Comparison of ENCODE assay signal across 20 mouse cellular contexts in genomic region chr13:117710811-117711210, GRCm38 (mm10).
DNase-seq lines count a peak whose midpoint lies in the region; TF ChIP-seq lines count a peak whose summit lies in the region.
"Had no signal": no experiment of that assay in that cellular context is flagged by ENCODE, and none has a peak within 500 bp of the region (broad histone marks: within the 10 kb centered on the region; RNA-seq: fewer than 3 reads in every experiment).

No protein-coding gene starts in this region.

- TF ChIP-seq CTCF in lung, adult 2 months (IDR thresholded peaks at IDR 0.05; ENCODE audit: insufficient read depth, low read length) = no peak

- peak; percentile 31 to 55 for DNase-seq in heart, adult 9 months (ENCODE audit: low spot score in 2 of 2)
- DNase-seq in heart, postnatal 36 days = no peak
- DNase-seq in lung, postnatal 25 days (ENCODE audit: low spot score) = peak; percentile 12
- DNase-seq in lung, adult 2 months = no peak
- peak; percentile 25 for DNase-seq in adipocyte (ENCODE audit: low spot score)
- DNase-seq in heart, postnatal 10 days = peak; percentile 37 to 50
- no peak for DNase-seq in kidney, postnatal 36 days
- DNase-seq: adrenal gland, postnatal 25 days; cerebellum, adult 11 months; cerebellum, adult 9-11 months; gastrocnemius, adult 2 months; kidney, adult 18-20 months; left cerebral cortex, postnatal 4 days; thymus, adult 18-20 months; thymus, postnatal 36 days had no signal

- TF ChIP-seq POLR2A in lung, adult 2 months (IDR thresholded peaks at IDR 0.05; ENCODE audit: borderline replicate concordance, extremely low read depth, low read depth, low read length) = no peak

- H3K4me1 ChIP-seq in lung, adult 2 months (ENCODE audit: control insufficient read depth, insufficient read depth, low read length) = no peaks in the 10 kb centered on the region
- H3K4me1 ChIP-seq: forebrain, embryonic 12.5 days; limb, embryonic 15.5 days; midbrain, embryonic 12.5 days; neural tube, embryonic 15.5 days had no signal

- intact Hi-C loops in heart, postnatal 36 days (cut with DNase I) = no loop called here
- intact Hi-C loops in heart, postnatal 10 days (cut with DNase I) = loop anchor here (5.0 kb wide), 1 partner anchor 109 kb away; the partner anchor contains the start of gene Hcn1

- H3K4me3 ChIP-seq in lung, adult 2 months (replicated peaks; ENCODE audit: extremely low read depth, low read depth, low read length) = no peak overlapping the region
- H3K4me3 ChIP-seq: forebrain, embryonic 12.5 days; gastrocnemius, adult 2 months; hindbrain, embryonic 13.5 days; limb, embryonic 15.5 days; midbrain, embryonic 12.5 days; neural tube, embryonic 15.5 days had no signal

Comparison
In these comparisons a context has a peak if more than half of its experiments do, and no peak if none do; other contexts are left out.
1. DNase-seq: peak in heart, adult 9 months (2 of 2), lung, postnatal 25 days (single experiment), adipocyte (single experiment) and heart, postnatal 10 days (2 of 2); none in heart, postnatal 36 days (0 of 2), lung, adult 2 months (single experiment) and kidney, postnatal 36 days (0 of 2).